Mouse (Mus musculus): ENCODE data around the gene Hmga2.

DNA sequence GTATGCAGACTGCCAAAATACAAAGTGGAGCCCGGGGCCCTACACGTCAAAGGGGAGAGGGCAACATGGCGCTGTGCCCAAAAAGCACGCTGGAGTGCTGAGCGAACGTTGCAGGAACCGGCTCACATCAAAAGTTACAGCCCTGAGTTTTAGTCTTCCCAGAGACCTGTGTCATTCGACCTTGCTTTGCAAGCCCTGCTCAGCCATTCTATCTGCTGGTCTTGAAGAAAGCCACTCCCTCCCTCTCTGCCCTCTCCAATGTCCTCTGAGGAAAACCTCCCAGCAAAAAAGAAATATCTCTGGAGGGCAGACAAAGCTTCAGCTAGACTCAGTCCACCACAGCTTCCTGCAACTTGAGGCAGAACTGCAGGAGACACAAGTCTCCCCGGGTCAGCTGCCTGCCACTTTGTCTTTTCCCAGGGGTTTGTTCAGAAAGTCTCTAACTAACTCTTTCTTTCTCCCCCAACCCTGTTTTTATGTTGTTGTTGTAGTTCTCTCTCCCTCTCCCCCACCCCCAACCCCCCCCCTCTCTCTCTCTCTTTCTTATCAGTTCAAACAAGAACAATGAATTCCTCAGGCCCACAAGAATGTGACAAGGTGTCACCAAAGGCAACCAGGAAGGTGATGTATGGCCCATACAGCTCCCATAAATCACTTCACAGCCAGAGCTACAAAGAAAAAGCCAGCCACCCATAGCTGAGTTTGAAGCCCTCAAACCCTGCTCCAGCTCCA is 43.4 kb downstream of the Hmga2 start:
- TF ChIP-seq GATA1 (IDR thresholded peaks at IDR 0.05; ENCODE audit: borderline replicate concordance, low read length) (no peak), FLI1 (IDR thresholded peaks at IDR 0.05; ENCODE audit: low read length) (no peak)
